Mouse (Mus musculus) stomach, postnatal 0 days (tissue): ENCODE measurements around the gene Plcl1.

Source experiments
- CTCF ChIP-seq: IDR thresholded peaks from 2 replicates; pipeline ENCODE4 v1.5.1; 2016; ENCODE audit warnings: antibody characterized with exemption, low read depth, mild to moderate bottlenecking, moderate library complexity
- EP300 ChIP-seq: optimal IDR thresholded peaks from 2 replicates; pipeline ENCODE3; 2016; ENCODE audit warnings: antibody characterized with exemption

DNA sequence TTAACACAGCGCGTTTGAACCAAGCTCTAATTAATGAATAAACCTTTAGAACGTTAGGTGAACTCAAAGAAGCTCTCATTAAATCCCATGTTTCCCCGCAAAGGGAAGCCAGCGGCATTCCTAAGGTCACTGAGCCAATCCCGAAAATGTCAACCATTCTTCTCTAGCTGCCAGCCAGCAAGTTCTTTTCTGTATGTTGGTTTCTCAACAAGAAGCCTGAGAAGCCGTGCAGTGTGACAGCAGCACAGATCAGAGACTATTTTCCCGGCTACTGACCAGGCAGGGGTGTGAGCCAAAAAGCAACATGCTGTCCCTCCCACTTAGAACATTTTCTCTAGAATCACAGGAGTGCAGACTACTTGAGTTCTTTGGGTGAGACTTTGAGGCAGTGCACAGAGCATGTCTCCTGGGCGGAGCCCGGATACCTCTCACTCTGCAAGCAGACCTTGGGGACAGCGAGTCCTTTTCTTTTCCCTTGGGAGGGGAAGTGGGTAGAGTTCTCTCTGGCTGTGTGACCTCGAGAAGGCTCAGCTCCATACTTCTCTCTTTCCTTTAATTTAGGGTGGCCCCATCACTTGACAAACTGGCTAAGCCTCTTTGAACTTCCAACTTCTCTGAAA, 333.1 kb downstream of the Plcl1 start:
- TF ChIP-seq CTCF: no peak
- no peak for TF ChIP-seq EP300
